Mouse (Mus musculus): ENCODE results near the gene Rps15. TPM values are rescaled to one million over a fixed set of nuclear protein-coding genes. Genes with fewer than 3 reads are reported as not detected.

Gene Rps15
- total and polyA plus RNA-seq, 2 experiments: 510 to 1,012 TPM

DNA sequence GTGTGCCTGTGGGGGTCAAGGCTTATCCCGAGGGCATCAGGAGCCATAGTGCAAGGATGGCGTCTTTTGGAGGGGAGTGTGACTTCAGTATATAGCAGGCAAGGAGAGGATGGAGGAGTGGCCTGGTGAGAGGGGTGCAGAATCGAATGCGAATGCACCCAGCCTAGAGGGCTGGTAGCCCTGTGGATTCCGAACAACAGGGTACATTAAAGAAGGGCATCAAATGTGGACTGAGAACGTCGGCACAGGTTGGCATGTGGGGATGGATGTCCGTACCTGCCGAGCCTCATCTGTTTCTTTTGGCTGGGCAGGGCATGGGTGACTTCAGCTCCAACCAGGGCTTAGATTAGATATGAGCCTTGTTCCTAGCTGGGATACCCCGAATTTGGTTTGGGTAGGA lies 7.6 kb downstream of the Rps15 start:
- TF ChIP-seq POLR2A (IDR thresholded peaks at IDR 0.05; ENCODE audit: extremely low read depth, insufficient read depth, low read length) (no peak), CTCF (IDR thresholded peaks at IDR 0.05; ENCODE audit: low read depth, low read length) (no peak)
- DNase-seq (ENCODE audit: extremely low read depth, low read depth, low spot score): no peak
- Histone ChIP-seq H3K27ac (replicated peaks; ENCODE audit: insufficient read depth, low read depth, low read length) (no peak overlapping the region), H3K79me2 (ENCODE audit: control insufficient read depth, insufficient read depth, low read length) (no peaks in the 10 kb centered on the region), H3K9ac (ENCODE audit: low read depth, low read length) (no peak overlapping the region), H3K36me3 (ENCODE audit: control insufficient read depth, insufficient read depth, low read length) (no peaks in the 10 kb centered on the region), H3K4me3 (ENCODE audit: insufficient read depth, low read depth, low read length) (no peak overlapping the region), H3K27me3 (ENCODE audit: control insufficient read depth, insufficient read depth, low read length) (0 out of 2 replicates have a peak, but pooled peaks cover 4% of the 10 kb centered on the region), H3K4me1 (ENCODE audit: control insufficient read depth, insufficient read depth, low read length) (0 out of 2 replicates have a peak, but pooled peaks cover 2% of the 10 kb centered on the region)
- WGBS: 59% methylated on average over 10 of the region's 10 CpGs

DNA sequence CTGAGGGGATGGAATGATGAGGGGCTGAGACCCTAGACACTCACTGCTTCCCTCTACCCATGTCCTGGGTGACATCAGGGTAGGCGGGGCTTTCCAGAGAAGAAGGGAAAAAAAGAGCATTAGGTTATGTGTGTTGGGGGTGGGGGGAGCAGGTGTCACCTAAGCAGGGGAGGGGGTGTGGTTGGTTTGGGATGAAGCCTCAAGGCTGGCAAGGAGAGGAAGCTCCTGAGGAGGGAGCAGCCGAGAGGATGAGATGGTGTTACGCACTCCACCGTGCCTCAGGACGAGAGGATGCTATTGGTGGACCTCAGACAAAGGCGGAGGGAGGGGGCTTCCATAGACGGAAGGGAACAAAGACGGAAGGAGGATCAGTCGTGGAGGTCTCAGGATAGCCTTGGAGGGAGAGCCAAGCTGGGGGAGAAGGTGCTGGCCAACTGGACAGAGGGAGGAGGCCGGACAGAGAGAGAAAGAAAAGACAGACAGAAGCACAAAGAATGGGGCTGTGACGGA lies 8.5 kb downstream of the Rps15 start:
- Histone ChIP-seq H3K27ac (replicated peaks; ENCODE audit: insufficient read depth, low read depth, low read length) (no peak overlapping the region), H3K4me1 (ENCODE audit: control insufficient read depth, insufficient read depth, low read length) (0 out of 2 replicates have a peak, but pooled peaks cover 2% of the 10 kb centered on the region), H3K36me3 (ENCODE audit: control insufficient read depth, insufficient read depth, low read length) (no peaks in the 10 kb centered on the region), H3K79me2 (ENCODE audit: control insufficient read depth, insufficient read depth, low read length) (no peaks in the 10 kb centered on the region), H3K9ac (ENCODE audit: low read depth, low read length) (no peak overlapping the region), H3K4me3 (ENCODE audit: insufficient read depth, low read depth, low read length) (no peak overlapping the region), H3K27me3 (ENCODE audit: control insufficient read depth, insufficient read depth, low read length) (0 out of 2 replicates have a peak, but pooled peaks cover 4% of the 10 kb centered on the region)
- DNase-seq (ENCODE audit: extremely low read depth, low read depth, low spot score): no peak
- TF ChIP-seq POLR2A (IDR thresholded peaks at IDR 0.05; ENCODE audit: extremely low read depth, insufficient read depth, low read length): no peak
- WGBS: 53% methylated on average over 11 of the region's 11 CpGs

DNA sequence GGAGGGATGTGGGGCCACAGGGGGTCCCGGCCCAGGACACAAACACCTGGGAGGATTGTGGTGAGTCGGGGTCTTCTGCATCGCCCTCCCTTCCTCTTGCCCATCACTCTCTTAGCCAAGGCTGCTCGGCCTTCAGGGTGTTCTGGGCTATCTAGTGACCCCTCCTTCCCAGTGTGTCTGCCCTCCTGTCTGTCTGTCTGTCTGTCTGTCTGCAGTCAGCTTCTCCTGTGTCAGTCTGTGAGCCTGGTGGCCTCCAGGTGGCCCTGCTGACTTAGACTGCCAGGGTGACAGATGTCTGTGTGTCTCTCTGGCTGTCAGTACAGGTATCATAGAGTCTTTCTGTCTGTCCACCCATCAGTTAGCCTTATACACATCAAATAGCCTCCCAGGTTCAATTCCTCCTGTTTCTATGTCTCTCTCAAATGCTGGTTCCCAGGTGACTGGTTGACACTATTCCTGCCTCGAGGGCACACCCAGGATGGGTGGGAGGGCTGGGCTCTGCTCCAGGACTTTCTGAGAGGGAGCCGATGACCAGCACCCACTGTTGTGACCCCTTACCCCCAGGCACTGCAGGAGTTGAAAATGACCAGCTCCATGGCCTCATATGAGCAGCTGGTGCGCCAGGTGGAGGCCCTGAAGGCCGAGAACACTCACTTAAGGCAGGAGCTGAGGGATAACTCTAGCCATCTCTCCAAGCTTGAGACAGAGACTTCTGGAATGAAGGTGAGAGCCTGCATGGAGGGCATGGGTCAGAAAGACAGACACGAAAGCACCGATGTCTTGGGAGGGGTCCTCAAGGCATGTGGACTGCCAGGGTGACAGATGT lies 9.2 kb downstream of the Rps15 start:
- Histone ChIP-seq H3K27ac (replicated peaks; ENCODE audit: insufficient read depth, low read depth, low read length) (no peak overlapping the region), H3K36me3 (ENCODE audit: control insufficient read depth, insufficient read depth, low read length) (no peaks in the 10 kb centered on the region), H3K4me3 (ENCODE audit: insufficient read depth, low read depth, low read length) (no peak overlapping the region), H3K9ac (ENCODE audit: low read depth, low read length) (no peak overlapping the region), H3K27me3 (ENCODE audit: control insufficient read depth, insufficient read depth, low read length) (0 out of 2 replicates have a peak, but pooled peaks cover 4% of the 10 kb centered on the region), H3K79me2 (ENCODE audit: control insufficient read depth, insufficient read depth, low read length) (no peaks in the 10 kb centered on the region), H3K4me1 (ENCODE audit: control insufficient read depth, insufficient read depth, low read length) (0 out of 2 replicates have a peak, but pooled peaks cover 2% of the 10 kb centered on the region)
- no peak for TF ChIP-seq CTCF (IDR thresholded peaks at IDR 0.05; ENCODE audit: low read depth, low read length)
- DNase-seq (ENCODE audit: extremely low read depth, low read depth, low spot score): no peak
- 80% methylated on average over 10 of the region's 10 CpGs for WGBS

DNA sequence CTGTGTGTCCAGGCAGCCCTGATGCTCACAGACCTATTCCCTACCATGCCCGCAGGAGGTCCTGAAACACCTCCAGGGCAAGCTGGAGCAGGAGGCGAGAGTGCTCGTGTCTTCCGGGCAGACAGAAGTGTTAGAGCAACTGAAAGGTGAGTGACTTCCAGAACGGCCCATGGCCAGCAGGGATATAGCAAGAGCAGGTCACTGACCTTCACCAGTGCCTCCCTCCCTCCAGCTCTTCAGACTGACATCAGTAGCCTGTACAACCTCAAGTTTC lies 9.8 kb downstream of the Rps15 start:
- 0 out of 2 replicates have a peak, but pooled peaks cover 2% of the 10 kb centered on the region for H3K4me1 ChIP-seq (ENCODE audit: control insufficient read depth, insufficient read depth, low read length)
- H3K79me2 ChIP-seq (ENCODE audit: control insufficient read depth, insufficient read depth, low read length): no peaks in the 10 kb centered on the region
- no peak overlapping the region for H3K27ac ChIP-seq (replicated peaks; ENCODE audit: insufficient read depth, low read depth, low read length)
- no peak overlapping the region for H3K9ac ChIP-seq (ENCODE audit: low read depth, low read length)
- 32% methylated on average over 5 of the region's 5 CpGs for WGBS
- 0 out of 2 replicates have a peak, but pooled peaks cover 4% of the 10 kb centered on the region for H3K27me3 ChIP-seq (ENCODE audit: control insufficient read depth, insufficient read depth, low read length)
- no peaks in the 10 kb centered on the region for H3K36me3 ChIP-seq (ENCODE audit: control insufficient read depth, insufficient read depth, low read length)
- no peak overlapping the region for H3K4me3 ChIP-seq (ENCODE audit: insufficient read depth, low read depth, low read length)
- TF ChIP-seq POLR2A (IDR thresholded peaks at IDR 0.05; ENCODE audit: extremely low read depth, insufficient read depth, low read length) (no peak), CTCF (IDR thresholded peaks at IDR 0.05; ENCODE audit: low read depth, low read length) (no peak)
- no peak for DNase-seq (ENCODE audit: extremely low read depth, low read depth, low spot score)

DNA sequence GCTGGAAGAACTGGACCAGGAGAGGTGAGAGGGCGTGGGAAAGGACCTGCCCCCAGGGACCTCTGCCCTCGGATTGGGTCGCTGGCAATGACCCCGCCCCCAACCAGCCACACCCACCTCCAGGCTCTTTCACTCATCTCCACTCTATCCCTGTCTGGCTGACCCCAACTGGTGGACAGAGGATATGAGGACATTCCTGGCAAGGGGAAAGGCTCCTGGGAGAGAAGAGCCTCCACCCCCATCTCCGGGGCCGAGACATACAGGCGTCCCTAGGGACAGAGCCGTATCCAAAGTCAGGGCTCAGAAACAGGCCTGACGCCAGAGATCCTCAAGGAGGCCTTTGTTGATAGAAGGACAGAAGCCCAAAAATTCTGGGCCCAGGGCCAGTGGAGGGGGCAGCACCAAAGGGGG lies 10.2 kb downstream of the Rps15 start:
- Histone ChIP-seq H3K79me2 (ENCODE audit: control insufficient read depth, insufficient read depth, low read length) (no peaks in the 10 kb centered on the region), H3K9ac (ENCODE audit: low read depth, low read length) (no peak overlapping the region), H3K27ac (replicated peaks; ENCODE audit: insufficient read depth, low read depth, low read length) (no peak overlapping the region), H3K4me1 (ENCODE audit: control insufficient read depth, insufficient read depth, low read length) (0 out of 2 replicates have a peak, but pooled peaks cover 2% of the 10 kb centered on the region), H3K36me3 (ENCODE audit: control insufficient read depth, insufficient read depth, low read length) (no peaks in the 10 kb centered on the region), H3K27me3 (ENCODE audit: control insufficient read depth, insufficient read depth, low read length) (0 out of 2 replicates have a peak, but pooled peaks cover 4% of the 10 kb centered on the region), H3K4me3 (ENCODE audit: insufficient read depth, low read depth, low read length) (no peak overlapping the region)
- WGBS: 27% methylated on average over 9 of the region's 9 CpGs
- peak; percentile 55 for DNase-seq (ENCODE audit: extremely low read depth, low read depth, low spot score)
- TF ChIP-seq CTCF (IDR thresholded peaks at IDR 0.05; ENCODE audit: low read depth, low read length) (no peak), POLR2A (IDR thresholded peaks at IDR 0.05; ENCODE audit: extremely low read depth, insufficient read depth, low read length) (no peak)

DNA sequence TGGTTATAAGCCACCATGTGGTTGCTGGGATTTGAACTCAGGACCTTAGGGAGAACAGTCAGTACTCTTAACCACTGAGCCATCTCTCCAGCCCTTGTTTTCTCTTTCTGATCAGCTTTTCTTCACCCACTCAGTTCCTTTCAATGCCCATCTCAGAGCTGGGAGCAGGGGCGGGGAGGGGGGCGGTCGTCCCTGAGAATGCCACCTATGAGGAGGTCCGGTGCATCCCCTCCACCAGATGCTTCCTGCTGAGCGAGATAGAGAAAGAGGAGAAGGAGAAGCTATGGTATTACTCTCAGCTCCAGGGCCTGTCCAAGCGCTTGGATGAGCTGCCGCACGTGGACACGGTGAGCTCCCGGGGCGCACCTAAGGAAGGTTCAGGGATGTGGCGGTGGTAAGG lies 12.2 kb downstream of the Rps15 start:
- 33% methylated on average over 12 of the region's 12 CpGs for WGBS
- Histone ChIP-seq H3K4me3 (ENCODE audit: insufficient read depth, low read depth, low read length) (no peak overlapping the region), H3K9ac (ENCODE audit: low read depth, low read length) (no peak overlapping the region), H3K36me3 (ENCODE audit: control insufficient read depth, insufficient read depth, low read length) (no peaks in the 10 kb centered on the region), H3K27ac (replicated peaks; ENCODE audit: insufficient read depth, low read depth, low read length) (no peak overlapping the region), H3K4me1 (ENCODE audit: control insufficient read depth, insufficient read depth, low read length) (0 out of 2 replicates have a peak, but pooled peaks cover 2% of the 10 kb centered on the region), H3K27me3 (ENCODE audit: control insufficient read depth, insufficient read depth, low read length) (no peaks in the 10 kb centered on the region), H3K79me2 (ENCODE audit: control insufficient read depth, insufficient read depth, low read length) (no peaks in the 10 kb centered on the region)
- no peak for DNase-seq (ENCODE audit: extremely low read depth, low read depth, low spot score)
- no peak for TF ChIP-seq CTCF (IDR thresholded peaks at IDR 0.05; ENCODE audit: low read depth, low read length)
- no peak for TF ChIP-seq POLR2A (IDR thresholded peaks at IDR 0.05; ENCODE audit: extremely low read depth, insufficient read depth, low read length)

All from liver, adult 2 months (tissue).